Mouse (Mus musculus) heart, embryonic 13.5 days (tissue): Measurements from ENCODE around the gene Bdkrb1. TPM values are rescaled to one million over a fixed set of nuclear protein-coding genes. Genes with fewer than 3 reads are reported as not detected.
A peak's percentile ranks its signal among the peaks of the same experiment; 100 is the strongest.

ENCODE experiments used
- ATAC-seq: fragments of 200-750 bp; cut with Nextera tagmentation; 2 replicates; pipeline ENCODE4 v1.8.0; 2017; ENCODE audit warnings: moderate TSS enrichment; ENCODE audit not compliant: insufficient number of reproducible peaks, low FRiP score, low TSS enrichment; ENCODE audit errors: extremely low read depth
- H3K27ac ChIP-seq: fragments of 300-500 bp; sonication (generic); replicated peaks from 2 replicates; pipeline ENCODE4 v1.5.1; 2015; ENCODE audit warnings: moderate library complexity, mild to moderate bottlenecking, inconsistent platforms
- H3K27me3 ChIP-seq: fragments of 300-500 bp; sonication (generic); replicated peaks from 2 replicates; pipeline ENCODE4 v1.6.1; 2015; ENCODE audit warnings: mild to moderate bottlenecking, inconsistent platforms
- H3K36me3 ChIP-seq: fragments of 300-500 bp; sonication (generic); 2 replicates; pipeline ENCODE4 v1.6.1; 2015; ENCODE audit warnings: mild to moderate bottlenecking, inconsistent platforms
- H3K4me1 ChIP-seq: fragments of 300-500 bp; sonication (generic); 2 replicates; pipeline ENCODE4 v1.6.1; 2015; ENCODE audit warnings: inconsistent platforms
- H3K4me2 ChIP-seq: fragments of 300-500 bp; sonication (generic); 2 replicates; pipeline ENCODE4 v1.6.1; 2015; ENCODE audit warnings: inconsistent platforms, mild to moderate bottlenecking, moderate library complexity
- H3K4me3 ChIP-seq: fragments of 300-500 bp; sonication (generic); 2 replicates; pipeline ENCODE4 v1.5.1; 2015; ENCODE audit warnings: moderate library complexity, mild to moderate bottlenecking, inconsistent platforms
- H3K9ac ChIP-seq: fragments of 300-500 bp; sonication (generic); 2 replicates; pipeline ENCODE4 v1.6.1; 2015; ENCODE audit warnings: inconsistent platforms, mild to moderate bottlenecking, moderate library complexity
- H3K9me3 ChIP-seq: fragments of 300-500 bp; sonication (generic); 2 replicates; pipeline ENCODE4 v1.6.1; 2016; ENCODE audit warnings: inconsistent platforms
- WGBS: fragments of 180-500 bp; shearing (Covaris S2); methylation state at CpG from one replicate; pipeline ENCODE4 v1.1.7; 2015; ENCODE audit warnings: mixed read lengths; 5-methylcytosine and 5-hydroxymethylcytosine counted together
- polyA plus RNA-seq: library from polyadenylated mRNA; unstranded; fragments of >200 nt; fragmentation: Nextera tagmentation; extraction: Ambion mirVana; gene quantifications from 2 replicates; pipeline ENCODE4 v1.2.1, GENCODE M21; 2015

Gene Bdkrb1
- polyA plus RNA-seq: not detected in 2 replicates

- no peaks in the 10 kb centered on the region; the same call in 1 of the 2 replicates for H3K27me3 ChIP-seq
- H3K9ac ChIP-seq: no peak within 1 kb of the TSS
- ATAC-seq: no peak
- no peak within 1 kb of the TSS for H3K4me3 ChIP-seq
- H3K27ac ChIP-seq: no peak within 1 kb of the TSS
- no peaks in the 10 kb centered on the region for H3K36me3 ChIP-seq
- no peaks in the 10 kb centered on the region for H3K9me3 ChIP-seq
- H3K4me2 ChIP-seq: no peak within 1 kb of the TSS
- 82% methylated on average over 11 of the region's 11 CpGs for WGBS
- peaks cover 6% of the 10 kb centered on the region; the same call in 1 of the 2 replicates for H3K4me1 ChIP-seq
Observed at GRCm38 (mm10) chr12:105602581-105603210, at the start of gene Bdkrb1. Bdkrb1 (plus strand) TSS chr12:105603085.

- H3K36me3 ChIP-seq: no peaks in the 10 kb centered on the region
- no peak overlapping the region; the same call in 1 of the 2 replicates for H3K4me2 ChIP-seq
- no peaks in the 10 kb centered on the region for H3K9me3 ChIP-seq
- peak overlapping the region; percentile 44; the same call in 1 of the 2 replicates for H3K9ac ChIP-seq
- H3K4me1 ChIP-seq: peaks cover 59% of the 10 kb centered on the region
- 37% methylated on average over 8 of the region's 8 CpGs for WGBS
- no peak overlapping the region for H3K4me3 ChIP-seq
- no peak for ATAC-seq
- peaks cover 9% of the 10 kb centered on the region; the same call in 1 of the 2 replicates for H3K27me3 ChIP-seq
- peak overlapping the region; percentile 91 for H3K27ac ChIP-seq
Observed at GRCm38 (mm10) chr12:105554151-105554772, 48.6 kb upstream of the Bdkrb1 start.

- 0 out of 2 replicates have a peak, but pooled peaks cover 5% of the 10 kb centered on the region for H3K27me3 ChIP-seq
- H3K27ac ChIP-seq: peak overlapping the region; percentile 91
- no peak overlapping the region; the same call in 1 of the 2 replicates for H3K4me2 ChIP-seq
- no peaks in the 10 kb centered on the region for H3K36me3 ChIP-seq
- no peaks in the 10 kb centered on the region for H3K9me3 ChIP-seq
- peaks cover 56% of the 10 kb centered on the region for H3K4me1 ChIP-seq
- WGBS: 30% methylated on average over 5 of the region's 5 CpGs
- H3K9ac ChIP-seq: peak overlapping the region; percentile 44; the same call in 1 of the 2 replicates
- no peak for ATAC-seq
- H3K4me3 ChIP-seq: no peak overlapping the region
Observed at GRCm38 (mm10) chr12:105555172-105555571, 47.7 kb upstream of the Bdkrb1 start.

GRCm38 (mm10) chr12:105557250-105557925, 45.5 kb upstream of the Bdkrb1 start:
- Histone ChIP-seq H3K4me2 (no peak overlapping the region), H3K9me3 (no peaks in the 10 kb centered on the region), H3K27me3 (peaks cover 23% of the 10 kb centered on the region), H3K36me3 (no peaks in the 10 kb centered on the region), H3K4me3 (no peak overlapping the region), H3K27ac (peak overlapping the region; percentile 91; the same call in 1 of the 2 replicates), H3K4me1 (peaks cover 61% of the 10 kb centered on the region), H3K9ac (peak overlapping the region; percentile 50; the same call in 1 of the 2 replicates)
- no peak for ATAC-seq
- WGBS: 57% methylated on average over 7 of the region's 7 CpGs

- H3K4me1 ChIP-seq: peaks cover 57% of the 10 kb centered on the region
- ATAC-seq: no peak
- H3K4me3 ChIP-seq: no peak overlapping the region
- no peak overlapping the region for H3K4me2 ChIP-seq
- peaks cover 52% of the 10 kb centered on the region for H3K27me3 ChIP-seq
- no peak overlapping the region for H3K9ac ChIP-seq
- no peak overlapping the region for H3K27ac ChIP-seq
- no peaks in the 10 kb centered on the region for H3K36me3 ChIP-seq
- 39% methylated on average over 8 of the region's 8 CpGs for WGBS
- H3K9me3 ChIP-seq: no peaks in the 10 kb centered on the region
Observed at GRCm38 (mm10) chr12:105561007-105561534, 41.8 kb upstream of the Bdkrb1 start.

- no peak for ATAC-seq
- Histone ChIP-seq H3K4me1 (peaks cover 48% of the 10 kb centered on the region), H3K9ac (peak overlapping the region; percentile 60), H3K4me3 (peak overlapping the region; percentile 44), H3K36me3 (no peaks in the 10 kb centered on the region), H3K27me3 (peaks cover 52% of the 10 kb centered on the region), H3K27ac (no peak overlapping the region), H3K4me2 (peak overlapping the region; percentile 66), H3K9me3 (peaks cover 7% of the 10 kb centered on the region)
- WGBS: 28% methylated on average over 8 of the region's 8 CpGs
Observed at GRCm38 (mm10) chr12:105562056-105562820, 40.6 kb upstream of the Bdkrb1 start.

GRCm38 (mm10) chr12:105562936-105563680, 39.8 kb upstream of the Bdkrb1 start, which contains the start of gene Bdkrb2:
Bdkrb2 (plus strand) TSS chr12:105563226.
- Histone ChIP-seq H3K36me3 (no peaks in the 10 kb centered on the region), H3K27ac (no peak within 1 kb of the TSS), H3K4me3 (peak within 1 kb of the TSS; percentile 44), H3K4me1 (peaks cover 40% of the 10 kb centered on the region), H3K9me3 (peaks cover 9% of the 10 kb centered on the region), H3K27me3 (peaks cover 52% of the 10 kb centered on the region), H3K9ac (peak within 1 kb of the TSS; percentile 60), H3K4me2 (peak within 1 kb of the TSS; percentile 66)
- ATAC-seq: 0 out of 2 replicates have a peak, but pooled peaks have one; percentile 39
- WGBS: 6% methylated on average over 25 of the region's 25 CpGs

- Histone ChIP-seq H3K9ac (peak overlapping the region; percentile 60), H3K27me3 (peaks cover 52% of the 10 kb centered on the region), H3K9me3 (peaks cover 9% of the 10 kb centered on the region), H3K36me3 (no peaks in the 10 kb centered on the region), H3K4me2 (peak overlapping the region; percentile 66), H3K4me3 (peak overlapping the region; percentile 44), H3K27ac (no peak overlapping the region), H3K4me1 (peaks cover 40% of the 10 kb centered on the region)
- ATAC-seq: no peak
- 10% methylated on average over 25 of the region's 25 CpGs for WGBS
Observed at GRCm38 (mm10) chr12:105563726-105564275, 39.1 kb upstream of the Bdkrb1 start.

GRCm38 (mm10) chr12:105565221-105565620, 37.7 kb upstream of the Bdkrb1 start:
- Histone ChIP-seq H3K9ac (no peak overlapping the region), H3K4me2 (no peak overlapping the region), H3K9me3 (peaks cover 9% of the 10 kb centered on the region), H3K27ac (no peak overlapping the region), H3K4me3 (no peak overlapping the region), H3K27me3 (peaks cover 53% of the 10 kb centered on the region), H3K36me3 (no peaks in the 10 kb centered on the region), H3K4me1 (peaks cover 40% of the 10 kb centered on the region)
- WGBS: 74% methylated on average over 5 of the region's 5 CpGs
- ATAC-seq: no peak

GRCm38 (mm10) chr12:105571867-105572266, 31.0 kb upstream of the Bdkrb1 start:
- Histone ChIP-seq H3K9me3 (peaks cover 6% of the 10 kb centered on the region), H3K4me3 (no peak overlapping the region), H3K9ac (no peak overlapping the region), H3K4me1 (peaks cover 12% of the 10 kb centered on the region), H3K4me2 (no peak overlapping the region), H3K36me3 (no peaks in the 10 kb centered on the region), H3K27ac (no peak overlapping the region), H3K27me3 (peaks cover 9% of the 10 kb centered on the region; the same call in 1 of the 2 replicates)
- WGBS: 52% methylated on average over 3 of the region's 3 CpGs
- ATAC-seq: no peak
